Mouse (Mus musculus) neural tube, embryonic 13.5 days (tissue): Measurements from ENCODE around the gene Vmn1r151. TPM values are rescaled to one million over a fixed set of nuclear protein-coding genes. Genes with fewer than 3 reads are reported as not detected.
"Not testable (repeated sequence)": the region's sequence is repeated elsewhere in the genome, so short reads cannot be mapped to it uniquely, and the experiment has no call there.

ENCODE experiments used
- ATAC-seq: fragments of 200-750 bp; cut with Nextera tagmentation; 2 replicates; pipeline ENCODE4 v1.8.0; 2017; ENCODE audit warnings: low read depth, mild to moderate bottlenecking, moderate TSS enrichment, moderate library complexity
- H3K27ac ChIP-seq: fragments of 300-500 bp; sonication (generic); replicated peaks from 2 replicates; pipeline ENCODE4 v1.5.1; 2015; ENCODE audit warnings: moderate library complexity, mild to moderate bottlenecking, inconsistent platforms
- H3K27me3 ChIP-seq: fragments of 300-500 bp; sonication (generic); 2 replicates; pipeline ENCODE4 v1.6.1; 2015; ENCODE audit warnings: mild to moderate bottlenecking, inconsistent platforms
- H3K36me3 ChIP-seq: fragments of 300-500 bp; sonication (generic); 2 replicates; pipeline ENCODE4 v1.6.1; 2015; ENCODE audit warnings: mild to moderate bottlenecking, inconsistent platforms
- H3K4me1 ChIP-seq: fragments of 300-500 bp; sonication (generic); replicated peaks from 2 replicates; pipeline ENCODE4 v1.6.1; 2015; ENCODE audit warnings: inconsistent platforms
- H3K4me2 ChIP-seq: fragments of 300-500 bp; sonication (generic); 2 replicates; pipeline ENCODE4 v1.6.1; 2015; ENCODE audit warnings: inconsistent platforms, mild to moderate bottlenecking, moderate library complexity
- H3K4me3 ChIP-seq: fragments of 300-500 bp; sonication (generic); 2 replicates; pipeline ENCODE4 v1.5.1; 2015; ENCODE audit warnings: mild to moderate bottlenecking, inconsistent platforms
- H3K9ac ChIP-seq: fragments of 300-500 bp; sonication (generic); 2 replicates; pipeline ENCODE4 v1.6.1; 2015; ENCODE audit warnings: moderate library complexity, mild to moderate bottlenecking, inconsistent platforms
- H3K9me3 ChIP-seq: fragments of 300-500 bp; sonication (generic); 2 replicates; pipeline ENCODE4 v1.6.1; 2016; ENCODE audit warnings: inconsistent platforms
- WGBS: fragments of 180-500 bp; shearing (Covaris S2); methylation state at CpG from one replicate; pipeline ENCODE4 v1.1.7; 2015; 5-methylcytosine and 5-hydroxymethylcytosine counted together
- polyA plus RNA-seq: library from polyadenylated mRNA; unstranded; fragments of >200 nt; fragmentation: Nextera tagmentation; extraction: Ambion mirVana; gene quantifications from 2 replicates; pipeline ENCODE4 v1.2.1, GENCODE M21; 2015

Vmn1r151 gene
- not detected in 2 replicates for polyA plus RNA-seq

DNA sequence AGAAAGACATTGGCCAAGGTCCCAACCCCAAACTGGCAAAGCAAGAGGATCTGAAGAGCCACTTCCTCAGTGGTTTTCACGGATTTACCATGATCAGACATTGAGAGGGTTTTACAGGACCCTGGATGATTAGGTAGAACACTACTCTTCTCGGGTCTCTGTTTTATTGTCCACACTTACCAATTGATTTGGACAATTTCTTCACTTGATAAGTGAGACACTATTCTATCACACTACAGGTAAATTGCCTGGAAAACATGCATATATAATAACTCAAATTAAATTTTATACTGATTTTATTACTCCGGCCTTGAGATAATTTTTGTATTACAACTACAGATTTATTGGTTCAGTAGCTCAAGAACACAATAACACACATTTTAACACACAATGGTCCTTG is at the start of gene Vmn1r151:
Gene Vmn1r151 (minus strand): TSS at position 101 of the 400 bp plus-strand sequence.
- 69% methylated on average over 2 of the region's 3 CpGs for WGBS
- H3K27me3 ChIP-seq, H3K4me2 ChIP-seq, H3K36me3 ChIP-seq, H3K9ac ChIP-seq, H3K9me3 ChIP-seq, H3K4me1 ChIP-seq, ATAC-seq, H3K27ac ChIP-seq, H3K4me3 ChIP-seq: not testable (repeated sequence)

GRCm38 (mm10) chr7:22534787-22535186 is 35.3 kb upstream of the Vmn1r151 start, which contains the start of gene Gm8677:
TSS of gene Gm8677 (minus strand) at chr7:22534887.
- not testable (repeated sequence) for H3K4me1 ChIP-seq, H3K4me3 ChIP-seq, ATAC-seq, H3K9me3 ChIP-seq, H3K27ac ChIP-seq, H3K9ac ChIP-seq, H3K36me3 ChIP-seq, H3K27me3 ChIP-seq, H3K4me2 ChIP-seq
- no CpG with 5 or more reads among the region's 1 CpGs for WGBS

- not testable (repeated sequence) for H3K27me3 ChIP-seq, H3K36me3 ChIP-seq, H3K9ac ChIP-seq, H3K9me3 ChIP-seq, H3K4me1 ChIP-seq, H3K4me2 ChIP-seq, H3K27ac ChIP-seq, ATAC-seq, H3K4me3 ChIP-seq
- WGBS, result no CpG with 5 or more reads among the region's 3 CpGs
Observed at GRCm38 (mm10) chr7:22522667-22523066, 23.2 kb upstream of the Vmn1r151 start, which contains the start of gene Vmn1r152. TSS of gene Vmn1r152 (plus strand) at chr7:22522967.

GRCm38 (mm10) chr7:22463975-22464374 is 35.5 kb downstream of the Vmn1r151 start, which contains the start of gene Gm10665:
TSS of gene Gm10665 (minus strand) at chr7:22464075.
- ATAC-seq, H3K36me3 ChIP-seq, H3K27ac ChIP-seq, H3K4me2 ChIP-seq, H3K9me3 ChIP-seq, H3K27me3 ChIP-seq, H3K9ac ChIP-seq, H3K4me3 ChIP-seq, H3K4me1 ChIP-seq: not testable (repeated sequence)
- no CpG with 5 or more reads among the region's 5 CpGs for WGBS

Other genes with a start within 250 kb of the Vmn1r151 start
- gene Gm4187, start 170.0 kb downstream of the Vmn1r151 start, polyA plus RNA-seq, result not detected in 2 replicates
- not detected in 2 replicates for gene Gm8660, start 128.6 kb downstream of the Vmn1r151 start, polyA plus RNA-seq
- gene Vmn1r148, start 86.1 kb downstream of the Vmn1r151 start, polyA plus RNA-seq, result not detected in 2 replicates
- gene Vmn1r149, start 61.4 kb downstream of the Vmn1r151 start, polyA plus RNA-seq, result not detected in 2 replicates
- not detected in 2 replicates for gene Gm10665, start 35.6 kb downstream of the Vmn1r151 start, polyA plus RNA-seq
- not detected in 2 replicates for gene Vmn1r152, start 23.3 kb upstream of the Vmn1r151 start, polyA plus RNA-seq
- gene Gm8677, start 35.2 kb upstream of the Vmn1r151 start, polyA plus RNA-seq, result not detected in 2 replicates
- not detected in 2 replicates for gene Gm4201, start 65.7 kb upstream of the Vmn1r151 start, polyA plus RNA-seq
- gene Gm4565, start 88.4 kb upstream of the Vmn1r151 start, polyA plus RNA-seq, result not detected in 2 replicates
- gene Vmn1r155, start 158.3 kb upstream of the Vmn1r151 start, polyA plus RNA-seq, result not detected in 2 replicates
- not detected in 2 replicates for gene Gm8693, start 192.6 kb upstream of the Vmn1r151 start, polyA plus RNA-seq
- not detected in 2 replicates for gene Gm4567, start 220.0 kb upstream of the Vmn1r151 start, polyA plus RNA-seq